Mouse (Mus musculus) testis, adult 2 months (tissue): Measurements from ENCODE around the gene Col23a1. TPM values are rescaled to one million over a fixed set of nuclear protein-coding genes. Genes with fewer than 3 reads are reported as not detected.

ENCODE experiments used
- H3K27ac ChIP-seq: fragments of 200-500 bp; 2 replicates; pipeline ENCODE4 v1.5.1; 2012; ENCODE audit warnings: low read depth, low read length; ENCODE audit not compliant: control insufficient read depth, insufficient read depth
- H3K27me3 ChIP-seq: fragments of 200-500 bp; 2 replicates; pipeline ENCODE4 v1.6.1; 2012; ENCODE audit warnings: mild to moderate bottlenecking, low read length, moderate library complexity; ENCODE audit not compliant: control insufficient read depth, insufficient read depth
- H3K36me3 ChIP-seq: fragments of 200-500 bp; 2 replicates; pipeline ENCODE4 v1.6.1; 2012; ENCODE audit warnings: mild to moderate bottlenecking, low read length; ENCODE audit not compliant: control insufficient read depth, insufficient read depth
- H3K4me1 ChIP-seq: fragments of 200-500 bp; 2 replicates; pipeline ENCODE4 v1.6.1; 2012; ENCODE audit warnings: low read length; ENCODE audit not compliant: control insufficient read depth, insufficient read depth
- H3K4me3 ChIP-seq: fragments of 200-500 bp; 2 replicates; pipeline ENCODE4 v1.5.1; 2012; ENCODE audit warnings: low read depth, mild to moderate bottlenecking, low read length, moderate library complexity, mixed read lengths; ENCODE audit not compliant: control insufficient read depth
- CTCF ChIP-seq: fragments of 200-500 bp; IDR thresholded peaks from 2 replicates; pipeline ENCODE4 v1.5.1; 2012; ENCODE audit warnings: low read depth, mild to moderate bottlenecking, inconsistent platforms, low read length, moderate library complexity; ENCODE audit not compliant: control insufficient read depth, insufficient read depth, insufficient replicate concordance
- POLR2A ChIP-seq: fragments of 200-500 bp; IDR thresholded peaks from 2 replicates; pipeline ENCODE4 v1.6.1; 2012; ENCODE audit warnings: low read depth, mild to moderate bottlenecking, inconsistent platforms, low read length, moderate library complexity; ENCODE audit not compliant: control insufficient read depth
- polyA plus RNA-seq: library from polyadenylated mRNA; depleted of rRNA; stranded (reverse); fragments of >200 nt; gene quantifications from 2 replicates; pipeline ENCODE4 v1.2.3, GENCODE M21; 2012

Col23a1 gene
- polyA plus RNA-seq, 1 experiment: 1.3 TPM

- no peak overlapping the region for H3K4me3 ChIP-seq
- no peaks in the 10 kb centered on the region for H3K27me3 ChIP-seq
- H3K4me1 ChIP-seq: no peaks in the 10 kb centered on the region
- H3K36me3 ChIP-seq: no peaks in the 10 kb centered on the region
- no peak overlapping the region for H3K27ac ChIP-seq
- TF ChIP-seq POLR2A (no peak), CTCF (no peak)
These were observed 106.7 kb downstream of the Col23a1 start for GRCm38 (mm10) chr11:51396451-51396850.

DNA sequence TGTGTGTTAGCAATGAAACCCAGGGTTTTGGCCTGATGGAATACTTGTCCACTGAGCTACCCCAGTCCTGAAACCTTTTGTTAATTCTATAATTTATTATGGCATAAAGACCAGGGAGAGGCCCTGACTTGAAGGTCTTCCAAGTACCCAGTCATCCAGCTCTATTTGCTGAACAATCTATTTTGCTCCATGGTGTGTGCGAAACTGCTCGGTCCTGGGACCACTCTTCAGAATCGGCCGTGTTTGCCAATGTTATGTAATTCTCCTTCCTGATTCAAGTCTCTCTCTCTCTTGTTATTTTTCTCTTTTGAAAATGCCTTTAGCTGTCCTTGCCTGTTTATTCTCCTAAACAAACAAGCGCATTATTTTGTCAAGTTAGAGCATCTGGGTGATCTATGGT, 108.4 kb downstream of the Col23a1 start:
- Histone ChIP-seq H3K4me3 (no peak overlapping the region), H3K27me3 (no peaks in the 10 kb centered on the region)
- no peak for TF ChIP-seq CTCF
- TF ChIP-seq POLR2A: no peak

GRCm38 (mm10) chr11:51400356-51400755, 110.6 kb downstream of the Col23a1 start:
- TF ChIP-seq CTCF (no peak), POLR2A (no peak)
- H3K27me3 ChIP-seq: no peaks in the 10 kb centered on the region
- H3K4me3 ChIP-seq: no peak overlapping the region
- H3K27ac ChIP-seq: no peak overlapping the region
- no peaks in the 10 kb centered on the region for H3K36me3 ChIP-seq
- no peaks in the 10 kb centered on the region for H3K4me1 ChIP-seq

More for the DNA sequence above, 108.4 kb downstream of the Col23a1 start:
- Histone ChIP-seq H3K27ac (no peak overlapping the region), H3K4me1 (no peaks in the 10 kb centered on the region), H3K36me3 (no peaks in the 10 kb centered on the region)

- Histone ChIP-seq H3K4me1 (no peaks in the 10 kb centered on the region), H3K27ac (no peak overlapping the region)
- TF ChIP-seq CTCF (no peak), POLR2A (no peak)
These were observed 111.9 kb downstream of the Col23a1 start for GRCm38 (mm10) chr11:51401481-51402128.

DNA sequence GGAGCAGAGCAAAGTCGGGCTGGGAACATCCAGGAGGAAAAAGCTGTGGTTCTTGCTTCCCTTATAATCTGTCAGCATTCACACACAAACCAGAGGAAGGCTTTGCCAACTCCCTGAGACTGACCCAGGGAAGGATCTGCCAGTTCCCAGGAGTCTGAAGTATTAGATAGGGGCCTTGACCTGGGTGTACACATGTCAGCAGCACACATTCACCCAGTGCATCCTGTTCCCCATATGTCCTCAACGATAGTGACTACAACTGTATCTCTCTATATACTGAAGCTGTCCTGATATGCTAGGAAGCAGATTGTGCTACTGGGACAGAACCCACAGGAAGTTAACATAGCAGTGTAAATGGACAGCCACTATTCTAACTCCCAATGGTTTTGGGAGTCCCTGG, 114.2 kb downstream of the Col23a1 start:
- Histone ChIP-seq H3K4me1 (no peaks in the 10 kb centered on the region), H3K27ac (no peak overlapping the region), H3K27me3 (no peaks in the 10 kb centered on the region), H3K4me3 (no peak overlapping the region), H3K36me3 (no peaks in the 10 kb centered on the region)
- TF ChIP-seq POLR2A (no peak), CTCF (no peak)

More at GRCm38 (mm10) chr11:51401481-51402128, 111.9 kb downstream of the Col23a1 start:
- Histone ChIP-seq H3K27me3 (no peaks in the 10 kb centered on the region), H3K4me3 (no peak overlapping the region), H3K36me3 (no peaks in the 10 kb centered on the region)

DNA sequence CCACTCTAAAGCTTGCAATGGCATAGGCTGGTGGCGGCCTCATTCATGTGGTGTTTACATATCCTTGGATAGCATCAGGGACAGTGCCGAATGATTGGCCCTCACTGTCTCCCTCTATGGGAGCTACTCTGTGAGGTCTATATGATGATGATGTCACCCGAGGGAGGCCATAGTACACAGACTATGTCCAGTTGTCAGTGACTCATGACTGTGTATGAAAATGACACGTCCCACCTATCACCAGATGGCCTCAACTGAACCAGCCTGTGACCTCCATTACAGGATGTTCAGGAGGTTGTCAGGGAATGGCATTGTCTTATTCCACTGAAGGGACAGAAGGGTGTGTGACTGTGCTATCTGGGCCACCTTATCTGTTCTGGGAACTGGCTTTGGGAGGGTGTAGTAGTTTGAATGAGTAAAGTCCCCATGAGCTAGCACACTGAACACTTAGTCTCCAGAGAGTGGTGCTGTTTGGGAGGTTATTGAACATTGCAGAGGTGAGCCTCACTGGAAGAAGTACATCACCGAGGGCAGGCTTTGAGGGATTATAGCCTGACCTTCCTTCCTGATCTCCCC, 115.2 kb downstream of the Col23a1 start:
- Histone ChIP-seq H3K4me1 (no peaks in the 10 kb centered on the region), H3K27ac (no peak overlapping the region), H3K36me3 (no peaks in the 10 kb centered on the region), H3K4me3 (no peak overlapping the region), H3K27me3 (no peaks in the 10 kb centered on the region)
- TF ChIP-seq CTCF (no peak), POLR2A (no peak)

DNA sequence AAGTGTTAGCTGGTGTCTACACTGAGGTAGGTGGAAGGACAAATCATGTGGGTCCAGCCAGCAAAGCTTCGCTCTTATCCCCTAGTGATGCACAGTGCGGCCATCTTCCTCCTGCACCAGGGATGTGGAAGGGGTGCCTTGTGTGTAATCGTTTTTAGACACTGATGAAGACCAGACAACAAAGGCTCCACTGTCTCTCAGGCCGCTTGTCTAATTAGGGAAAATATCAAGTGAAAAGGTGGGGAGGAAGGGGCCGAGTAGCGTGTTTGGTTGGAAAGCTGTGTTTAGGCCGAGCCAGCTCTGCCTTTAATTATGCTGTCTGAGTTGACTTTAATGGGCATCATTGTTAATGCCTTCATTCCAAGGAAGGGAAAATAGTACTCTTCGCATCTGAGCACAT, 116.8 kb downstream of the Col23a1 start:
- H3K36me3 ChIP-seq: no peaks in the 10 kb centered on the region
- H3K4me1 ChIP-seq: no peaks in the 10 kb centered on the region
- TF ChIP-seq CTCF (no peak), POLR2A (no peak)
- H3K4me3 ChIP-seq: no peak overlapping the region
- no peaks in the 10 kb centered on the region for H3K27me3 ChIP-seq
- no peak overlapping the region for H3K27ac ChIP-seq
